Mouse (Mus musculus) olfactory bulb, adult 2 months (tissue): ENCODE results near the gene Macf1.

Experiments
- CTCF ChIP-seq: fragments of 200-500 bp; IDR thresholded peaks from 2 replicates; pipeline ENCODE4 v1.5.1; 2012; ENCODE audit warnings: low read depth, mild to moderate bottlenecking, low read length, moderate library complexity; ENCODE audit not compliant: insufficient read depth
- POLR2A ChIP-seq: fragments of 200-500 bp; IDR thresholded peaks from 2 replicates; pipeline ENCODE4 v1.6.1; 2012; ENCODE audit warnings: mild to moderate bottlenecking, low read depth, low read length, moderate library complexity; ENCODE audit not compliant: insufficient read depth

DNA sequence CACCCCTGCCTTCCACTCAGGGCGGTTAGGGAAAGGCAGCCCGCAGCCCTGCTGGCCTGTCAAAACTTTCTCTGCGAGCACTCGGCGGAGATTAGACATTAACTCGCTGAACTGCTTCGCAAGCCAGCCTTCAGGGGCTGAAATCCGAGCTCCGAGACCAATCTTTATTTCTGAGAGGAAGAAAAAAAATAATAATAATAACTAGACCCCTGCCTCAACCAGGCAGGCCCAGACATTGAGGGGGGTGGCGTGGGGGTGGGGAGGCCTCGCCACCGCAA is 20.5 kb downstream of the Macf1 start:
- TF ChIP-seq CTCF (no peak), POLR2A (no peak)
